Mouse (Mus musculus) lung, embryonic 16.5 days (tissue): ENCODE measurements around the gene Sema6c. TPM values are rescaled to one million over a fixed set of nuclear protein-coding genes. Genes with fewer than 3 reads are reported as not detected.

Experiments used
- ATAC-seq: fragments of 200-750 bp; cut with Nextera tagmentation; 2 replicates; pipeline ENCODE4 v1.8.0; 2017; ENCODE audit warnings: low read depth, mild to moderate bottlenecking, moderate library complexity
- H3K27ac ChIP-seq: fragments of 300-500 bp; sonication (generic); 2 replicates; pipeline ENCODE4 v1.5.1; 2014; ENCODE audit warnings: mild to moderate bottlenecking, control low read depth, low read length
- H3K27me3 ChIP-seq: fragments of 300-500 bp; sonication (generic); 2 replicates; pipeline ENCODE4 v1.6.1; 2014; ENCODE audit warnings: low read depth, low read length, mixed read lengths; ENCODE audit not compliant: control insufficient read depth, insufficient read depth
- H3K36me3 ChIP-seq: fragments of 300-500 bp; sonication (generic); 2 replicates; pipeline ENCODE4 v1.6.1; 2014; ENCODE audit warnings: low read length; ENCODE audit not compliant: control insufficient read depth, insufficient read depth
- H3K4me1 ChIP-seq: fragments of 300-500 bp; sonication (generic); replicated peaks from 2 replicates; pipeline ENCODE4 v1.6.1; 2014; ENCODE audit warnings: low read length, mixed read lengths; ENCODE audit not compliant: control insufficient read depth, insufficient read depth
- H3K4me2 ChIP-seq: fragments of 300-500 bp; sonication (generic); 2 replicates; pipeline ENCODE4 v1.6.1; 2014; ENCODE audit warnings: low read depth, low read length, control low read depth
- H3K4me3 ChIP-seq: fragments of 300-500 bp; sonication (generic); 2 replicates; pipeline ENCODE4 v1.5.1; 2014; ENCODE audit warnings: mild to moderate bottlenecking, low read length, control low read depth
- H3K9ac ChIP-seq: fragments of 300-500 bp; sonication (generic); 2 replicates; pipeline ENCODE4 v1.6.1; 2014; ENCODE audit warnings: low read length, control low read depth
- H3K9me3 ChIP-seq: fragments of 300-500 bp; sonication (generic); 2 replicates; pipeline ENCODE4 v1.6.1; 2016; ENCODE audit warnings: low read length; ENCODE audit not compliant: control insufficient read depth
- WGBS: fragments of 180-500 bp; shearing (Covaris S2); extraction: QIAGEN DNeasy Blood & Tissue Kit; methylation state at CpG from one replicate; pipeline ENCODE4 v1.1.7; 2014; 5-methylcytosine and 5-hydroxymethylcytosine counted together
- polyA plus RNA-seq: library from polyadenylated mRNA; unstranded; fragments of >200 nt; fragmentation: Nextera tagmentation; extraction: Ambion mirVana; gene quantifications from 2 replicates; pipeline ENCODE4 v1.2.1, GENCODE M21; 2015

Sema6c gene
- polyA plus RNA-seq, 1 experiment from 2014 or later, result 3.2 TPM

DNA sequence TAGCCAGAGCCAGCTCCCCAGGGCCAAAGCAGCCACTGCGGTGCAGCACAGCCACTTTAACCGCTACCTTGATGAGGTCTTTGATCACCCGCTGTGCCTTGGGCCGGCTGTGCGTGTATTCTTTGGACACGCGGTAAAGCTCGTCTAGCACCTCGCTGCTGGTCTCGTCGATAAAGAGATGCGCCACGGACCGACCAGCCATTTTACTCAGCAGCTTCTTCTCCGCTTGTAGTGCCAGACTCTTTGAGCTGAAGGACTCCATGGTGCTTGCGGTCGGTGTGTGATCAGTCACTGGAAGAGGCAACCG lies 20.0 kb upstream of the Sema6c start:
- Histone ChIP-seq H3K36me3 (peaks cover 5% of the 10 kb centered on the region; the same call in 1 of the 2 replicates), H3K9ac (no peak overlapping the region), H3K9me3 (no peaks in the 10 kb centered on the region), H3K27ac (no peak overlapping the region), H3K27me3 (no peaks in the 10 kb centered on the region), H3K4me1 (peaks cover 6% of the 10 kb centered on the region), H3K4me2 (no peak overlapping the region), H3K4me3 (no peak overlapping the region)
- WGBS, result 49% methylated on average over 18 of the region's 18 CpGs
- ATAC-seq, result no peak

- H3K27me3 ChIP-seq, result no peaks in the 10 kb centered on the region
- H3K9me3 ChIP-seq, result no peaks in the 10 kb centered on the region
- ATAC-seq, result no peak
- no peak overlapping the region for H3K4me2 ChIP-seq
- no peak overlapping the region for H3K4me3 ChIP-seq
- peaks cover 5% of the 10 kb centered on the region; the same call in 1 of the 2 replicates for H3K36me3 ChIP-seq
- no peak overlapping the region for H3K27ac ChIP-seq
- WGBS, result 91% methylated on average over 6 of the region's 6 CpGs
- H3K4me1 ChIP-seq, result peaks cover under 1% of the 10 kb centered on the region; the same call in 1 of the 2 replicates
- H3K9ac ChIP-seq, result no peak overlapping the region
Observed at GRCm38 (mm10) chr3:95140795-95141194, 19.5 kb upstream of the Sema6c start.

DNA sequence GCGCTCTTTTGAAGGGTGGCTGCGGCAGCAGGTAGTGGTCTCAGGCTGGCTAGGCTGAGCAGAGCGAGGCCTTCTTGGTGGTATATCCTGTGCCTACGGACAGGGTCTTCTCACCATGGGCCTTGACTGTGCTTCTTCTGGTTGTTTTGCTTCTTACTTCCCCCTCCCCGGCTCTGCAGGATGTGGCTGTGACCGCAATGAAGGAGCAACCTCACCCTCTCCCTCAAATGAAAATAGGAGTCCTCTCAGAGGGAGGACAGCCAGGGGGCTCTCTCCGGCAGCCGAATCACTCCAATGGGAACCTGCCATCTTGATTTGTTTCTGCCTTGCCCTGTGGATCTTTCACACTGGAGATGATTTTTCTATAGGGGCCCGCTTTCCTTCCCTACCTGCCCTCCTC lies 18.8 kb upstream of the Sema6c start:
- H3K9me3 ChIP-seq, result no peaks in the 10 kb centered on the region
- 92% methylated on average over 9 of the region's 9 CpGs for WGBS
- no peak for ATAC-seq

GRCm38 (mm10) chr3:95141952-95142616 lies 18.2 kb upstream of the Sema6c start, which contains the start of gene Tnfaip8l2:
Gene Tnfaip8l2, minus strand, starts transcription at chr3:95142360.
- WGBS, result 84% methylated on average over 10 of the region's 10 CpGs
- Histone ChIP-seq H3K4me2 (no peak within 1 kb of the TSS), H3K27ac (no peak within 1 kb of the TSS), H3K27me3 (no peaks in the 10 kb centered on the region), H3K36me3 (peaks cover 5% of the 10 kb centered on the region; the same call in 1 of the 2 replicates), H3K9ac (no peak within 1 kb of the TSS), H3K9me3 (no peaks in the 10 kb centered on the region), H3K4me1 (no peaks in the 10 kb centered on the region), H3K4me3 (no peak within 1 kb of the TSS)
- peak; percentile 55; the same call in 1 of the 2 replicates for ATAC-seq

More for the DNA sequence above, 18.8 kb upstream of the Sema6c start:
- H3K4me1 ChIP-seq, result no peaks in the 10 kb centered on the region
- peaks cover 5% of the 10 kb centered on the region; the same call in 1 of the 2 replicates for H3K36me3 ChIP-seq
- H3K27me3 ChIP-seq, result no peaks in the 10 kb centered on the region
- no peak overlapping the region for H3K4me3 ChIP-seq
- no peak overlapping the region for H3K9ac ChIP-seq
- H3K27ac ChIP-seq, result no peak overlapping the region
- no peak overlapping the region for H3K4me2 ChIP-seq

DNA sequence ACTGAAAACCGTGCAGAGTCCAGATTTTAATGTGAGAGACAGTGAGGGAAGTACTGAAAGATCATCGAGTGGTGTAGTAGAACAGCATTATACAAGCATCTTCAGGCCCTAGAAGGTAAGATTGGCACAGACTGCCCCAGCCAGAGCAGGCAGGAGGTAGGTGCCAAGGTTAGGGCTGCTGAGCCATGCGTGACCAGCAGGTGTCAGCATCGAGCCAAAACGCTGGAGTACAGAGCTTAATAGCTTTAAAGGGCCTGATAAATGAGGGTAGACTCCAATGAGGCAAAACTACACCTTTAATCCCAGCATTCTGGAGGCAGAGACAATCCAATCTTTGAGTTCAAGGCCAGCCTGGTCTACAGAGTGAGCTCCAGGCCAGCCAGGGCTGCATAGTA lies 17.6 kb upstream of the Sema6c start:
- Histone ChIP-seq H3K27me3 (no peaks in the 10 kb centered on the region), H3K27ac (no peak overlapping the region), H3K4me2 (no peak overlapping the region), H3K4me3 (no peak overlapping the region), H3K4me1 (no peaks in the 10 kb centered on the region), H3K36me3 (peaks cover 5% of the 10 kb centered on the region; the same call in 1 of the 2 replicates), H3K9ac (no peak overlapping the region), H3K9me3 (no peaks in the 10 kb centered on the region)
- ATAC-seq, result peak; percentile 77
- 9% methylated on average over 5 of the region's 5 CpGs for WGBS

- H3K27ac ChIP-seq, result no peak overlapping the region
- no peak for ATAC-seq
- H3K36me3 ChIP-seq, result no peaks in the 10 kb centered on the region
- H3K4me1 ChIP-seq, result no peaks in the 10 kb centered on the region
- WGBS, result 65% methylated on average over 3 of the region's 3 CpGs
- H3K4me2 ChIP-seq, result no peak overlapping the region
- H3K4me3 ChIP-seq, result no peak overlapping the region
- no peaks in the 10 kb centered on the region for H3K27me3 ChIP-seq
- H3K9ac ChIP-seq, result no peak overlapping the region
- no peaks in the 10 kb centered on the region for H3K9me3 ChIP-seq
Observed at GRCm38 (mm10) chr3:95147924-95148323, 12.3 kb upstream of the Sema6c start.

DNA sequence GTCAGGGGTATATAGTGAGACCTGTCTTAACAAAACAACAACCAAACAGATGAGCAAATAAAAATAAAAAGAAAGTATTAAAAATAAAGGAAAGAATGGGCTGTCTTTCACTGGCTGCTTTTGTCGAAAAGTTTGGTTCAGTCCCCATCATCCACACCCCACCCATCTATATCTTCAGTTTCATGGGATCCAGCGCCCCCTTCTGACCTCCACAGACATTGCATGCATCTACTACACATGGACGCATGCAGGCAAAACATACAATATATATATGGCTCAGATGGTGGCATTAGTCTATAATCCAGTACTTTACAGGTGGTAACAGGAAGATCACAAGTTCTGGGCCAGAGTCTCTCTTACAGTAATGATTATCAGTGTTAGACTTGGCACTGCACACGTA lies 6.4 kb upstream of the Sema6c start:
- no peak overlapping the region for H3K9ac ChIP-seq
- no peaks in the 10 kb centered on the region for H3K27me3 ChIP-seq
- H3K4me3 ChIP-seq, result no peak overlapping the region
- no peak overlapping the region for H3K4me2 ChIP-seq
- H3K4me1 ChIP-seq, result no peaks in the 10 kb centered on the region
- ATAC-seq, result 0 out of 2 replicates have a peak, but pooled peaks have one; percentile 7
- 47% methylated on average over 4 of the region's 4 CpGs for WGBS
- no peak overlapping the region for H3K27ac ChIP-seq
- no peaks in the 10 kb centered on the region for H3K36me3 ChIP-seq
- no peaks in the 10 kb centered on the region for H3K9me3 ChIP-seq

GRCm38 (mm10) chr3:95159511-95159986 lies 708 bp upstream of the Sema6c start:
- Histone ChIP-seq H3K27me3 (no peaks in the 10 kb centered on the region), H3K36me3 (no peaks in the 10 kb centered on the region), H3K9ac (peak overlapping the region; percentile 64), H3K4me3 (peak overlapping the region; percentile 81), H3K4me1 (peaks cover 31% of the 10 kb centered on the region), H3K4me2 (peak overlapping the region; percentile 95), H3K9me3 (no peaks in the 10 kb centered on the region), H3K27ac (no peak overlapping the region)
- ATAC-seq, result no peak
- 14% methylated on average over 8 of the region's 8 CpGs for WGBS

GRCm38 (mm10) chr3:95161041-95161551 lies 839 bp downstream of the Sema6c start:
- Histone ChIP-seq H3K27me3 (no peaks in the 10 kb centered on the region), H3K9me3 (no peaks in the 10 kb centered on the region), H3K9ac (peak overlapping the region; percentile 78), H3K27ac (no peak overlapping the region), H3K4me2 (peak overlapping the region; percentile 95), H3K4me1 (peaks cover 31% of the 10 kb centered on the region), H3K36me3 (no peaks in the 10 kb centered on the region), H3K4me3 (peak overlapping the region; percentile 81)
- WGBS, result 3% methylated on average over 30 of the region's 30 CpGs
- ATAC-seq, result no peak
